Mouse (Mus musculus): ENCODE data around the gene 6330409D20Rik.

Gene 6330409D20Rik

DNA sequence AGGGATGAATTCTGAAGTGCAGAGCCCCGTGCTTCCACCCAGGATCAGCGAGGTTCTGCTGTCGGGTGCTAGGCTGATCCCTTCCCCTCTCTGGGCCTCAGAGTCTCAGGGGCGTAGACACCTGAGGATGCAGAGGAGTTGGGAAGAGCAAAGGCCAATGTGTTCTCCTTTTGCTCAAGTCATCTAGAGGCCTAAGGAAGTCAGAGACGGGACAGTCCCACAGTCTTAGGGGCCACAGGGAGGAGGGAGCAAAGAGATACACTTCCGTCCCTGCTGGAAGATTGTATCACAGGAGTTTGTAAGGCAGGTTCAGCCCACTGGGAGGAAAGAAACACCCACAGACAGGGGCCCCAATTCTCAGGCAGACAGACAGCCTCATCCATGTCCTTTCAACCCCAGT lies 18.8 kb downstream of the 6330409D20Rik start:
- DNase-seq: no peak

DNA sequence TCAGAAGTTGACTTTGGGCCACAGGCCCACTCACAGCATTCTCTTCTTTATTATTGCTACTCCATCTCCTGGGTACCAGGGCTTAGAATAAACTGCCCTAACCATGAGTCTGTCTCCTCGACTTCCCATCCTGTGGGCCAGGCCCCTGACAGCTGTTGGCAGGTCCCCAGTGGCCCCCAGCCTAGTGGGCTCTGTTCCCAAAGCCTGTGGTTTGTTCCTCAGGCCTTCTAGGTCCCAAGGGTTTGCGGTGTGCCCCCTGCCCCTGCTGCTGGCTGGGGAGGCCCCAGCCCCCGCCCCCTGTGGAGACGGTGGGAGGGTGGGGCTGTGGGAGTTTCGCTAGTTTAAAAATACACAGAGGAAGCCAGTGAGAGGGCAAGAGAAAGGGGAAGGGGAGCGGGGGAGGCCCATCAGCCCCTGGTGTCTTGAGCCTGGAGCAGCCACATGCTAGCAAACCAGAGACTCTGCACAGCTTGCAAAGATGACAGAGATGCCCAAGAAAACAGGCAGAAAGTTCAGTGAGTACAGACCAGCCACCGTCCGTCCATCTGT lies 20.1 kb downstream of the 6330409D20Rik start, which contains the start of gene Sh2d3c:
Sh2d3c (plus strand) TSS at position 375 of the 549 bp plus-strand sequence.
- DNase-seq: no peak

DNA sequence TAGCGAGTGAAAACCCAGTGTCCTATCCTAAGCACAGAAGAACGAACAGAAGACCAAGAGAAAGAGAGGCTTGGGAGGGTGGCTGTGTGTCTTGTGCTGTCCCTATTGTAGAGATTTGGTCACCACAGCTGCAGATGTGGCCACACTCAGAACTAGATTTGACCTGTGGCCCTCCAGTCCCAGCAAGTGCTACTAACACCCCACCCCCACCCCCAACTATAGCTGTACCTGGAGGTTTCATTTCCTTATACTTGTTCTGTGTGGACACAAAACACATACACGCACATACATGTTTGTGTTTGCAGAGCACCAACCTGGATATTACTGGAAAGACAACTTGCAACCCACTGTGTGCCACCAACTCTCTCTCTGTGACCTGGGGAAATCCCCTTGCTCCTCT lies 20.8 kb downstream of the 6330409D20Rik start:
- no peak for DNase-seq

DNA sequence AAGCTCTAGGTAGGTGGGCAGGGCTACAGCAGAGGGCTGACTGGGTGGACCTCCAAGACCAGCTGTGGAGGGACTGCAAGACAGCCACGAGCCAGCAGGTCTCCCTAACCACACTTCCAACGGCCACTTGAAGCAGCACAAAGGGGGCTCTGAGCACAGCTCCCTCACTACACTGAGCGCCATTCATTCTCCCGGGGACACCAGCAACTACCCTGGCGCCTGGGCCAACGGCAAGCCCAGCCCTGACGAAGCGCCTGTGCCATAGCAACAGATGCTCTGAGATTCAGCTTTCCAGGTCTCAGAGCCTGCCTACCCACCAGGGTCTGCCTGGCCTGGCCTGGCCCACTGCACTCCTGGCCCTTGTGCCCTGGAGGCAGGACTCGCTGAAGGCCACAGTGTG lies 22.1 kb downstream of the 6330409D20Rik start:
- no peak for DNase-seq

DNA sequence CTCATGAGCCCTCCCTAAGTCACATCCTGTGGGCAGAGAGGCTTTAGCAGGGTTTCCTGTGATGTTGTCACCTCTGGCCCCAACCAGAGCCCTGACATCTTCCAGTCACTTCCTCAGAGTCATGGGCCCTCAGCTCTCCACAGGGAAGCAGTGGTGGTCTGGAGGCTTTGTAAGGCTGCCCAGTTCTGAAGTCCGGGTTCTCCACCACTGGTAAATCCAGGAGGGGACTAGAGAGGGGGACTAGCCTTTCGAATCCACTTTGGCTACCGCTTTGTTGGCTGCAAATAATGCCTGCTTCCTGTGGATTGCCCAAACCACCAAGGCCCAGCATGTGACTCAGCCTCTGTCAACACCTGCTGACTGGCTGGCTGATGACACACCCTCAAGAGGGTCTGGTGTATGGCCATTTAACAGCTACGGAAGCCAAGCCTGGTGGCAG lies 25.8 kb downstream of the 6330409D20Rik start:
- no peak for DNase-seq

DNA sequence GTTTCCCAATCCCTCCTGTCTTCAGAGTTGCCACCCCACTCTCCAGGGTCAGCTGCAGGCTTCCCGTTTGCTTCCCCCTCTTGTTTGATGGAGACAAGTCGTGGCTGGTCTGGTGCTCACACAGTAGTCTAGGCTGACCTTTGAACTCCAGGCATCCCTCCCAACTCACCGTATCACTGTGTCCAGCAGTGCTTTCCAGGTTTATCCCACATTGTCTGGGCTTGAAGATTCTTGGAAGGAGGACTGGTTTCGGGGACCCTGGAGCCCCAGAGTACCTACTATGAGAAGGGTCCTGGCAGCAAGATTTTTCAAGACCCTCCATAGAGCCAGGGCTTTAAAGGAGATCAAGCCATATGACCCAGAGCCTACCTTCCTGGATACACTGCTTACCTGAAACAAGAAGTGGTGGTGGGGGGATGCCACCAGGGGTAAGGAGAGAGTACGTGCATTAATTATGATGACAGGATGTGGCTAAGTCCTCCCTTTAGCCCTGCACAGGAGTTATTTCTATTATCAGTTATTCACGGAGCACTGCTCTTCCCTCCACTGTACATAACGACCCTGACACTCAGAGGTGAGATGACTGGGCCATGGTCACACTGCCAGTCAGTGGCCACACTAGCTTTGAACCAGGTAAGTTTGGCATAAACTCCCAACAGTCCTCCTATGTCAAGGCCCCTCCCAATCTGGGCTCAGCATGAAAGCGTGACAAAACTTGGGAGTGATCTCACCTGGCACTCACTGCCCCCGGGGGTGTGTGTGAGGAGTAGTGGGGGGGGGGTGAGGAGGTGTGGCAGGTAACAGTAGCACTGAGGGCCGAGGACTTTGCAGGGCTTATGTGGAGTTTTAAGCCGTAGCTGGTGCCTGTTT lies 26.5 kb downstream of the 6330409D20Rik start:
- peak; percentile 38 for DNase-seq

DNA sequence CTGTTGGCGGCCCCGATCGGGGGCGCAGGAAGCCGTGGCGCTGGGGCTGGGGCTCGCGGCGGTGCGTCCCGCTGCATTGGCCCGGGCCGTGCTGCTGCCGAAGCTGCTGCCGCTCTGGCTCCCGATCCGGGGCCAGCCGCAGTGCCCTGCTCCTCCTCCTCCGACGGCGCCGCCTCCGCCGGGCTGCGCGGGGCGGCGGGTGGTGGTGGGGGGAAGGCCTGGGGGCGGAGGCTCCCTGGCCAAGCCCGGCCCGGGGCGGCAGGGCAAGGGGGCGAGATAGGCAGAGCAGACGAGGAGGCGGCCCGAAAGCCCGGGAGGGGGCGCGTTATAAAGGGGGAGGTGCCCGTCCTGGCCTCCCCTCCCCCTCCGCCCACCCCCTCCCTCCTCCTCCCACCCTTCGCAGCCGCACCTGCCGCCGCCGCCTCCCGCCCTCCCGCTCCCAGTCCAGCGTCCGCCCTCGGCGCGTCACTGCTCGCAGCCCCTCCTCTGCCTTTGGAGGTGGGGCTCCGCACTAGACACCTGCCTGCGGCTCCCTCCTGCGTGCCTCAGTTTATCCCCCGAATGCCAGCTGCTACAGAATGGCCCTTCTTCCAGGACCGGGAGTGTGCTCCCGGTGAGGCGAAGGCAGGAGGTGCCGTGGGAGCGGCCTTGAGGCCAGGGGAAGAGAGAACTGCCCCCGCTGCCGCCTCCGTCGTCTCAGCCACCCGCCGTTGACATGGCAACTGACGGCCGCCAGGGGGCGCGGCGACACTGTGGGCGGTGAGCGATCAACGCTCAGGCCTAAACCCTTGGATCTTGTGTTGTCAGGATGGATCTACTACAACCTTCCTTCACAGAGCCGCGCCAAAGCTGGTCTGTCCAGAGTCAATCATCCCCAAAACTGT lies 27.6 kb downstream of the 6330409D20Rik start, which contains the start of gene Cdk9:
Cdk9 (minus strand) TSS at position 143 of the 884 bp plus-strand sequence.
- DNase-seq: peak; percentile 93

DNA sequence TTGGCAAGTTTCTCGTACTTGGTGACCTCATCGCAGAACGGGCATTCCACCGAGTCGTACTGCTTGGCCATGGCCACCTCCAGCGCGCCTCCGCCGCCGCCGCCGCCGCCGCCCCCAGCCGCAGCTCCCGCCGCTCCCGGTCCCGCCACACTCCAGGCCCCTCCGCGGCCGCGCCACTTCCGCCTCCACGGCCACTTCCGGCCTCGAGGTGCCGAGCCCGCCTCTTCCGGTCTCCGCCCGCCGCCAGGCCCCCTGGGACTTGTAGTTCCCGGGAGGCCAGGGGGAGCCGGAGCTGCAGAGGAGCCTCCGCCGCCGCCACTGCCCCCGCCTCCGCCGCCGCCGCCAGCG lies 28.3 kb downstream of the 6330409D20Rik start:
- peak; percentile 95 for DNase-seq

DNA sequence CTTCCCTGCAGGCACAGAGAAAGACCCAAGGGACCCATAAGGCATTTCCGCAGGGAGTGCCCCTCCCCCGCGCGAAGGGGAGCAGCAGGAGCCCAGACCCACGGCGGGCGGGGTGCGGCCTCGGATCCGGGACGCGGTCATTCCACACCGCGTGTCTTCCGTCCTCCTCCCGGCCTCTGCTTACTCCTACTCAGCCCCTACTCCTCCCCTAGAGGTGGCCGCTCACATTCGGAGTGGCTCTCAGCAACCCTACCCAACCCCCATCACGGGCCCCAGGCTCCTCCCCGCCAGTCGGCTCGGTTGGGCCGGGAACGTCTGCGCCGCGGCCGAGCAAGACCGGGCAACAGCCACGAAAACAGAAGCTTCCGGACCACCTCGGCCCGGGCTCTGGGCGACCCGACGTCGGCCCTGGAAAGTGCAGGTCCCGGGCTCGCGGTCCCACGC lies 28.7 kb downstream of the 6330409D20Rik start:
- peak; percentile 66 for DNase-seq

DNA sequence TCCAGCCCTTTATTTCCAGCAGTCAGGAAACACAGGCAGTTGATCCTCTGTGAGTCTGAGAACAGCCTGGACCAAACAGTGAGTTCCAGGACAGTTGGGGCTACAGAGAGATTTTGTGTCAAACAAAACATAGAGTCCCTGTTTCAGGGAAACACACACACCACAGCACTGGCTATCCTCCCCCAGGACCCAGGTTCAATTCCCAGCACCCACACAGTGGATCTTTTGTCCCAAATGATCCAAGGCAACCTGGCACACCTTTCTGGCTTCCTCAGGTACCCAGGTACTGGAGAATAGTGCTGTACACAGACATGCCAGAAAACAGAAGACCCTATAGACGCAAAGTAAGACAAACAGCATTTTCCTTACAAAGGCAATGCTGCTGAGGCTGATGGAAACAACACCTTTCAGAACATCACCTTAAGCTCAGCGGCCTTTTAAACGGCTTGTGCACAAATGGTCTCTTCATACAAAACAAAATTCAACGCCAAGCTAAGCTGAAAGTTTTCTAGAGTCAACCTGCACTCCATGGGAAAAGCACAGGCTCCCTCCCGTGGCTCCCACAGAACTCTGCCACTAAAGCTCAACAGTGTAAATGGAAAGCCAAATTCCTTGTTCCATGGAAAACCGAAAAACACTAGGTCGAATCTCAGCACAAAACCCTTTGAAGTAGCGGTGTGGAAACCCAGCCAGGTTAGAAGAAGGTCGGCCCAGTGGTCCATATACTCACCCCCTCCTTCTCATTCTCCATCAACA lies 29.3 kb downstream of the 6330409D20Rik start:
- no peak for DNase-seq

DNA sequence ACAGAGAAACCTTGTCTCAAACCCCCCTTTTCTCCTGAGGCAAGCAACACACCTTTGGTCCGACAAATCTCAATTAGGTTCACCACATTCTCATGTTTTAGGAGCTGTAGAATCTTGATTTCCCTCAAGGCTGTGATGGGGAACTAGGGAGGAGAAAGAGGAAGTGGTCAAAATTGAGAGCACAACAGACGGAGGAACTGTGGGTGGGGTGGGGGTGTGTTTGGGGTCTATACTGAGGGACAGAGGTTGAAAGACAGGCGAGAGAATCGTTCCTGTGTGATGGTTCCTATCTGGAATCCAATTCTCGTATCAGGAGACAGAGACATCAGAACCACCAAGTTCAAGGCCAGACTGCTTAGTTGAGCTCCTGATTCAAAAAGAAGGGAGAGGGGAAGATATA lies 30.4 kb downstream of the 6330409D20Rik start:
- DNase-seq: no peak

DNA sequence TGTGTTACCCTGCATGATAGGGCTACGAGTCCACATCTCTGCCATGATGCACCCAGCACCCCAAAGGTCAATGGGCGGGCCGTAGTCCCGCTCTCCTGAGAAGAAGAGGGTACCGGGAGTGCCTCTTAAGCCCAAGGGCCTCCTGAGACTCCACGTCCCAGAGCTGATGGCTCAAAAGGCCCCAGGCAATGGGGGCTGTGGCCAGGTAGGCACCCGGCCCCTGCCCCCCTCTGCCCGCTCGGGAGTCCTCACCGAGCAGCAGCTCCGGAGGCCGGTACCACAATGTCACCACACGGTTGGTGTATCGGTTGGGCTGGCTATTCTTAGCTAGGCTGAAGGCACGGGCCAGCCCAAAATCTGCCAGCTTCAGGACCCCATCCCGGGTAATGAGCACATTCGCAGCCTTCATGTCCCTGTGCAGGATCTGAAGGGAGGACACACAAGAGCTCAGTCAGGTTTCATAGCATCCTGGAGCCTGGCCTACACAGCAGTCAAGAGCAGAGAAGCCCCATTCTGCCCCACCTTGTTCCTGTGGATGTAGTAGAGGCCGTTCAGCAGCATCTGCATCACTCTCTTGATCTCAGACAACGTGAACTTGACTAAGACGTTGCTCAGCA lies 31.2 kb downstream of the 6330409D20Rik start:
- no peak for DNase-seq

DNA sequence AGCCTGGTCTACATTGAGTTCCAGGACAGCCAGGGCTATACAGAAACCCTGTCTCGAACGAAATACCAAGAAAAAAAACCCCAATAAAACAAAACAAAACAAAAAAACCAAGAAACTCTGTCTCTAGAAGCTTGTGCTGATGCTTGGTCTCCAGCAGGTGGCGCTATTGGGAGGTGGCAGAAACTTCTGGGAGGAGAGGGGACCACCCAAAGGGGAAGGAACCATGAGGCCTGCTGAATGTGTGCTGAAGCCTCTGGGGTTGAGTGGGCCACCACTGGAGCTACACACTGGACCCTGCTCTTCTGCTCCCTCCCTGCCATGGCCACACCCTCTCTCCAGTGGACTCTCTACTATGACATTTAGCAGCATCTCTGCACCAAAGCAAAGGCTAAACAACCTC lies 32.2 kb downstream of the 6330409D20Rik start:
- DNase-seq: no peak

DNA sequence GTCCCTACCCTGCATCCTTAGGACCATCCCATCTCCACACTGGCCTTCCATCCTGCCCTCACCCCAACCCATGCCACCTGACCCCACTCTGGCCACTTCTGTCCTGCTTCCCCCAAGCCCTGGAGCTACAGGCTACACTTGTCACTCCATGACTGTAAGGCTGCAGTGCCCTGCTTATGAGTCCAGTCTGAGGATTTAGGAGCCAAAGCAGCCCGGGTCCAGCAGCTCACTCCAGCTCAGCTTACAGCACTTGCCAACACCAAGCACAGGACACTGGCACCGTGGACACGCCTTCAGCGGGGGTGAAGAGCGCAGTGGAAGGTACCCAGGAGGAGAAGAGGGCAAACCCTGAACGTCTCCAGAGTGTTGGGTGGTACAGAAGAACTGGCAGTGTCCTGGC lies 33.8 kb downstream of the 6330409D20Rik start:
- no peak for DNase-seq

DNA sequence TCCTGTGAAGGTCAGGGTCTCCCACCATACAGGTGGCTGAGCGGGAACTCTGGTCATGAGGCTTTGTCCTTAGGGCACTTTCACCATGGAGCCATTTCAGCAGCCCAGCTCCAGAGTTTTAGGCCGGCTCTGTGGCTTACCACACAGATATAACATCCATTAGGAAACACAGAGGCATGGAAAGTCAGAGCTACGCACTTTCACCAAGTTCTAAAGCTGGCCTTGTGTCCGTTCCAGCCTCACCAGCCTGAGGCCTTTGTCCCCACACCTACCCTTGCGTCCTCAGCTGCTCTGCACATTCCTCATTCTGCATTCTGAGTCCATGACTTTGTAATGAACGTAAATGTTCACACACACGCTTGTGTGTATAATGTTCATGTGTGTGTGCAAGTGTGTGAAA lies 35.8 kb downstream of the 6330409D20Rik start:
- no peak for DNase-seq

DNA sequence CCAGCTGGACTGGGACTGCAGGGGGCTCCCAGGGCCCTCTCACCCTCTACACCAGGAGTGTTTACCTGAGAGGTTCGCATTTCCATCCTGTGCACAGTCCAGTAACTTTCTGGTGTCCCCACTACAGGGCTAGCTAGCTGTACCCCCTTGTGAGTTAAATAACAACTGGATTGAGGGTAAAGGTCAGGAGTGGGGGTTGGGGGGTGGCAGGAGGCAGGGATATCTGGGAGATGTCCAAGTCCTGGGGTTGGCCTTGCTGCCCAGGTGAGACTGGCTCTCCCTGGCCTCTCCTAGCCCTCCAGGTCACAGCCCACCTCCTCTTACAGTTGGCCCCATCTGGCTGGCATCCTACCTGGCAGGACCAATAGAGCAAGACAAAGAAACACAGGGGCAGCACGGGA lies 36.8 kb downstream of the 6330409D20Rik start, which contains the start of gene Fpgs:
Fpgs (minus strand) TSS at position 125 of the 401 bp plus-strand sequence.
- DNase-seq: no peak

DNA sequence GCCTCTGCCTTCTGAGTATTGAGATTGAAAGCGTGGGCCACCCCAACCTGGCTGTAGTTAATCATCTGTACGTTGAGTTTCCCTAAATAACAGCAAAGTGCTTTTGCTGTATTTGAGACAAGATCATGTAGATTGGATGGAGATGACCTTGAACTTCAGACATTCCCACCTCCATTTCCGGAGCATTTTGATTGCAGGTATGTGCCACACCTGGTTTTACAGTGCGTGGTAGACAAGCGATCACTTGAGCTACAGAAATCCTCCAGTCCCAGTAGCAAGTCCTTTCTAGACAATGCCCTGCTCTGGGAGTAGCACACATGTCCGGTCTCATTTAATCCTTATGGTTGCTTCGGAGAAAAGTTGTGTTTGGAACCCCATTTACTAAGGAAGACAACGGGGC lies 37.8 kb downstream of the 6330409D20Rik start:
- no peak for DNase-seq

DNA sequence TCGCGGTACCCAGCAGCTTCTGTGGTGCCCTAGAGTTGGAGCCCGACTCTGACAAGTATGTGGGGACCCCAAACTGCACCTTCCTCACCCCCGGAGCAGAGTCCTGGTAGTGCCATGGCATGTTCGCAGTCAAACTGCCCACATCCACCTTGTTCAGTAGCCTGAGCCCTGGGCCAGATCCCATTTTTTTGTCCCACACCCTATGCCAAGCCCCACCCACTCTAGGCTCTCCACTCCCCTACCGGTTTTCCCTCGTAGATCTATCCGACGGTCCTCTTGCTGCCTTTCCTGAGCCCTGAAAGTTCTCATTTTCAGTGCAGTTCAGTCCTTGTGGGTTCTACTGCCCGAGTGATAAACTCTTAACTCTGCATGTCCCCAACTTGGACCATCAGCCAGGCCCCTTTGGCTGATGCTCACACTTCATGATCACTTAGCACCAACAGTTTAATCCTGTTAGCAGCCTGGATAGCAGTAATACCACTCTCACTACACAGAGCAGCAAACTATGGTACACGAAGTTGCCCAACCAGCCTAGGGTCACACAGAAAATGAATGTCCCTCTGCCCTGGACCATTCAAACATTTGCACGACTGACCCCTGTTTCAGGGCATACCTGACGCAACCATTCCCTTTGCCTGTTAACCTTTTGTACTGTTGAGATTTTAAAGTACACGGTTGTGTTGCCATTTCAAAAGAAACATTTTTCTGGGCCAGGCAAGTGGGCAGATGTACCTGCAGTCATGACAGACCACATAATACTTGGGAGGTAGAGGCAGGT lies 39.7 kb downstream of the 6330409D20Rik start:
- DNase-seq: no peak

DNA sequence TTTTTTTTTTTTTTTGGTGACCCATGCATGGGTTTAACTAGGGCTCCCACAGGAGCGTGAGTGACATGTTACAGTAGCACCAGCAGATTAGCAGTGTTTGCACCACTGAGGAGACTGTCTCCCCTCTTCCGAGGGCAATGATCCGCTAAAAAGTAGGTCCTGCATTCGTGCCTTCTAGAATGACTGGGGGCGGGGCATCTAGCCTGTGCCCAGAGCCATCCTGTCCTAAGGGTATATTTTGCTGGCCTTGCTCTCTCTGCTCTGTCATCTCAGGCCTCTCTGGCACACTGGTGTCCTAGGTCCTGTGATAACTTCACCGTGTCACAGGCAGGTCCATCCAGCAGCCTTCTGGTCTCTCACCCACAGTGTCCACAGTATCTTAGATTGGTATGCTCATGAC lies 41.1 kb downstream of the 6330409D20Rik start:
- no peak for DNase-seq

DNA sequence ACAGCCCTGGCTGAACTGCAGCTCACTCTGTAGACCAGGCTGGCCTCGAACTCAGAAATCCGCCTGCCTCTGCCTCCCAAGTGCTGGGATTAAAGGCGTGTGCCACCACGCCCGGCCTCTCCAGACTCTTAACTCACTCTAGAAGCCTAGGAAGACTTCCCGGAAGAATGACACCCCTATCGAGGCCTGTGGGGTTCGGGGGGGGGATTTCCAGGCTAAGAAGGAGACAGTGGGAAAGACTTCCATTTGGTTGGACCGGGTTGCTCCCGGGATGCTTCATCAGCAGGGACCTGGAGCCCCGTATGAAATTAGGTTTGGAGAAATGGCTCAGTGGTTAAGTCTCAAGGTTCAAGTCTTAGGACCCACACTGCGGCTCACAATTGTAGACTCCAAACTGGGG lies 46.1 kb downstream of the 6330409D20Rik start:
- DNase-seq: no peak

DNA sequence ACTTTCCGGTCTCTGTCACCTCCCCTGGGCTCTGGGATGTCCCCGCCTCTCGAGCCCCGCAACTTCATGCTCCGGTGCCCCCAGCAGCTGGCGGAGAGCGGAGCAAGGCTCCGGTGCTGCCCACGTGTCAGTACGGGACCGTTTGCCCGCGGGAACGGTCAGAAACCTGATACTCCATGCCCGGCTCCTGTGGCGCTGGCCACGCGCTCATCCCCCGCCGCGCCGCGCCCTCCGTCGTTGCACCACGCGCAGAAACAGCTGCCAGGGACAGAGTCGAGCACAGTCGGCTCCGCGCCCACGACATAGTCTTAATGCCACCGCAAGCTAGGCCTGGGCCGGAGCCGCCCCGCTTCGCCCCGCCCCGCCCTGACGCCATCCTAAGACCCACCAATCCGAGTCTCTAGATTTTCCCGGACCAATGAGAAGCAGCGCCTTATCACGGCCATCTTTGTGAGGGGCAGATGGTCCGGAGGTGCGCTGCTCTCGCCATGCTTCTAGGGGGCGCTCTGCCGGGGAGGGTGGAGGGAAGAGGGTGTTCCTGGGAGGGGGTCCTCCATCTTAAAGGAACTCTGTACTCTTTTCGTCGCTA lies 46.9 kb downstream of the 6330409D20Rik start:
- peak; percentile 94 for DNase-seq
